Mouse (Mus musculus): ENCODE measurements around the gene Sgk1.
A peak's percentile ranks its signal among the peaks of the same experiment; 100 is the strongest.

Sgk1 gene

GRCm38 (mm10) chr10:22000491-22001306 lies 118.7 kb downstream of the Sgk1 start:
- DNase-seq (ENCODE audit: low spot score): no peak

- DNase-seq (ENCODE audit: low spot score): no peak
These were observed 119.6 kb downstream of the Sgk1 start for GRCm38 (mm10) chr10:22001621-22002020.

GRCm38 (mm10) chr10:22004763-22005162 lies 122.8 kb downstream of the Sgk1 start:
- no peak for DNase-seq (ENCODE audit: low spot score)

GRCm38 (mm10) chr10:22007160-22007801 lies 125.3 kb downstream of the Sgk1 start:
- DNase-seq (ENCODE audit: low spot score): no peak

- no peak for DNase-seq (ENCODE audit: low spot score)
These were observed 125.8 kb downstream of the Sgk1 start for GRCm38 (mm10) chr10:22007802-22008172.

GRCm38 (mm10) chr10:22010088-22010818 lies 128.3 kb downstream of the Sgk1 start:
- DNase-seq (ENCODE audit: low spot score): peak; percentile 88

- DNase-seq (ENCODE audit: low spot score): no peak
These were observed 135.6 kb downstream of the Sgk1 start for GRCm38 (mm10) chr10:22017469-22018159.

GRCm38 (mm10) chr10:22018618-22019017 lies 136.6 kb downstream of the Sgk1 start:
- DNase-seq (ENCODE audit: low spot score): no peak

- DNase-seq (ENCODE audit: low spot score): peak; percentile 47
These were observed 152.3 kb downstream of the Sgk1 start for GRCm38 (mm10) chr10:22034303-22034702.

GRCm38 (mm10) chr10:22036256-22036655 lies 154.3 kb downstream of the Sgk1 start:
- peak; percentile 69 for DNase-seq (ENCODE audit: low spot score)

Measured in testis, postnatal 10 days (tissue).